Mouse (Mus musculus) A20 (cell line): ENCODE data around the gene Arhgap10.

Experiments
- DNase-seq: peaks from one replicate; pipeline ENCODE4 v3.0.0-alpha.2; 2011; ENCODE audit warnings: low read depth, low spot score

Arhgap10 gene

DNA sequence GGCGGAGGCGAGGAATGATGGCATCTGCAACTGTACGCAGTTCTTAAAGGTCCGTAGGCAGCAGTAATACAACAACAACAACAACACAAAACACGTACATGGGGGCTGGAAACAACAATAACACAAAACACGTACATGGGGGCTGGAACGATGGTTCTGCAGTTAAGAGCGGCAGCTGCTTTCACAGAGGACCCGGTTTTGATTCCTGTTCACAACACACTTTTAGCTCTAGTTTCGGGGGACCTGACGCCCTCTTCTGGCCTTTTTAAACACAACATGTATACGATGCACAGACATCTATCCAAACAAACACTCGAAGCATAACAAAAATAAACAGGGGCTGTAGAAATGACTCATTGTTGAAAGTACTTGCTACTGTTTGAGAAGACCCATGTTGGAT lies 110.9 kb downstream of the Arhgap10 start:
- DNase-seq: peak; percentile 35

DNA sequence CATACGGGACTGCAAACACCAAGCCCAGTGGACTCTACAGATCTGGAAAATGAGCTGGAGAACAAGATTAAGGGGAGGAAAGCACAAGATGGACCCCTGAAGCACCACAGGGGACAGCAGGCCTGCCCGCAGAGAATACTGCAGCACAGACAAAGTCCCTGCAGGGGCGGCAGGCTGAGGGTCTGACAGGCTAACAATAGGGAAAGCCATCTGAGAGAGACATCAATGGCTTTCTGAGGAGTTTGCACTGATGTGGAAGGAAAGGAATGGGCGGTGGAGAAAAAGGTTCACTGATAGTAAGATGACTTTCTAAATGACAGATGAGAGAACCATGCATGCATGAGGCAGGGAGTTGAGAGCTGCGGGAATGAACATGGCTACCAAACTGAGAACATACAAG lies 111.3 kb downstream of the Arhgap10 start:
- no peak for DNase-seq

DNA sequence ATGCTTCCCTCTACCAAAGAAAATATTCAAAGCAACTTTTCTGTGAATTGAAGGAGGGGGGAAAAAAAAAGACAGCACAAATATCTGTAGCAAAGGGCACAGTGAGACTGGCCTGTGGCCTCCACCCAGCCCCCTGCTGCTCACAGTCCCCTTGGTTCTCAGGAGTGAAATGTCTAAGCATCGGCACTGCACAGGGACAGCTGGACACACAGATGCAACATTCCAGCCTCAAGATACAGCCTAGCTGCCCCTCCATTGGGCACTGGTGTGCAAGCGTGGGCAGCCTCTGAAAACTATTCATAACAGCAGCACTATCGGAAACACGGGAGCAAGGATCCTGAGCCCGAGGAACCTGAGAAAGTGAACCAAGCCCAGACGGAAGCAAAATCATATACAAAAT lies 113.7 kb downstream of the Arhgap10 start:
- DNase-seq: no peak

DNA sequence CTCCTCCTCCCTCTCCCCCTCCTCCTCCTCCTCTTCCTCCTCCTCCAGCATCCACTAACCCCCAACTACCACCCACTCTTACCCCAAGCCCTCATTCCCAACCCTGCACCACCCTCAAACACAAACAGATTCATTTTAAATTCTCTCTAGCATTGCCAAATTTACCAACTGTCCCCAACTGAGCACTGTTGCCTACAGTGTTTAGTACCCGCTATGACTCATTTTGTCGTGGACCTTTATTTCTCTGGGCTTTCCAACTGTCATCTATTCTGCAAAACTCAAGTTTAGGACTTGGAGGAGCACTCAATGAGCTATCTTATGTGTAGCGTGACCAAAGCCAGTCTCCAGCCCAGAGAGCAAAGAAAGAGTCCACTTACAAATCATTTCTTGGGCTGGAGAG lies 115.8 kb downstream of the Arhgap10 start:
- DNase-seq: peak; percentile 38

DNA sequence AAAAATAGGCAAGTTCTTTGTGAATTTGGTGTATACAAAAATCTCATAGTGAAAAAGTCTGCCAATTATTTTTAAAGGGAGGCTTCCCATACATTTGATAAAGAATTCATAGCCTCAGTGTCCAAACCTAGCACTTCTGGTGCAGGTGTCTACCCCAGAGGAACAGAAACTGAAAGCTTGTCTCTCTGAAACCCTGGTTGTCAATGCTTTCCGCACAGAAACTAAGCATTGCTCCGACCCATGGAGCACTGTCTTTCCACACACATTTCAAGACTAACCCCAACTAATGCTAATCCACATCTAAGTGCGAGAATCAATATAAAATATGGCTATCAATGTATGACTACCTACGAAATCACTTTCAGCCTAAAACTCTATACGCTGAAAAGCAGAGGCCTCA lies 116.6 kb downstream of the Arhgap10 start:
- DNase-seq: peak; percentile 83

DNA sequence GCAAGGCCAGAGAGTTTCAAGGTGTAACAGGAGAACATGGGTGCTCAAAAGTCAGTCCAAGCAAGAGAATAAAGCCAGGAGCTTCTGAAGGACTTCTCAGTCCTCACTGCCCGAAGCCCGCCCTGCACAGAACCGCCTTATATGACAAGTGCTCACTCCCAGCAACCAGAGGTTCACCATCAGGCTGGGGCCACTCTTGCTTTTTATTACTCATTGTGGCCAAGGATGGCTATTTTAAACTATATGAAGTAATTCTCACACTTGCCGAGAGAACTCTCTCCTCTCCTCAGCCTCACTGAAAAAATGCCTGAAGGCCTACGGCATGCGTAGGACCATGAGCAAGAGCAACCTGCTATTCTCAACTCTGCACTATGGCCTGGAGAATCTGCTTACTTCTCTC lies 133.7 kb downstream of the Arhgap10 start:
- no peak for DNase-seq

DNA sequence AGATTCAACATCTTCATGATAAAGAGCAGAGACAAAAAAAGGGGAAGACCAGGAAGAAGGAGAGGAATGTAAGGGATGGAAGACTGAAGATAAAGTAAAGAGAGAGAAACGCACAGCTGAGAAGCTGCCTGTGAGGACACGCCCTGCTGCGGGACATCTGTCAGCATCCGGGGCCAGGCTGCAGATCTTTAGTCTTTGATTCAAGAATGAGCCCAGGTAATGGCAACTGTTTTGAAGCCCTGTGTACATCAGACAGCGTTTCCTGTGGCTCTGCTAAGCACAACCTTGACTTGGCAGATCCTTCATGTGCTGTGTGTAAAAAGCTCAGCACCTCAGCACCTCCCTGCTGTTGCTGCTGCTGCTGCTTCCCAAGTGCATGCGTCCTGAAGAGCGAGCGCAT lies 134.1 kb downstream of the Arhgap10 start:
- DNase-seq: no peak

DNA sequence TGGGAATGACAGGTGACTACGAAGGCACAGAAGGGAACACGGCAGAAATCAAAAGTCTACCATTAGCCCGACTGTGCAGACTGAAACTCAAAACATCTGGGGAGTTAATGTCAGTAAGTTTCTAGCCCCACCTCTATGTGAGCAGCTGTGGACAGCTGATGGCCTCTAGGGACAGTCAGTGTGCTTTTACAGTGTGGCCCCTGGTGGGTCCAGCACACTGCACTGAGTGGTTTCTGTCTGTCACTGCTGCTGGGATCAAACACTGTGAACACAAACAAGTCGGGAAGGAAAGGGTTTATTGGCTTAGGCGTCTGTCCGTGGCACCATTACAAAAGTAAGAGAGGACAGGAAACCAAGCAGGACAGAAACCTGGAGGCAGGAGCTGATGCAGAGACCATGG lies 136.9 kb downstream of the Arhgap10 start:
- no peak for DNase-seq

DNA sequence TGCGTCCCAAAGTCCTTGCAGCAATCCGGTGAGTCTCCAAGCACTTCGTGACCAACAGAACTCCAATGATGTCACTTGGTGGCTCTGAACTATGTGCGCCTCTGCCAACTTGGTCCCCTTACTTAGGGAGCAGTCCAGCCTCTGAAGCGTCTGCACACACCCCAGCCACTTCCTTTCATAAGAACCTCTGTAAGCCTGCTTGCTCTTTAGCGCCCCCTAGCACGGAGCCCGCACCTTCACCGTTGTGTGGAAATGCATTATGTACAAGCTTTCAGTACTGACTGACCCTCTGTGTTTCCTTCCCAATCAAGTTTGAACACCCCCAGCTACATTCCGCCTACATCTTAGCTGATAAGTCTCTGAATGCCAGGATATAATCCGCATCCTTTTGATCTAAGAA lies 138.5 kb downstream of the Arhgap10 start:
- DNase-seq: peak; percentile 76

DNA sequence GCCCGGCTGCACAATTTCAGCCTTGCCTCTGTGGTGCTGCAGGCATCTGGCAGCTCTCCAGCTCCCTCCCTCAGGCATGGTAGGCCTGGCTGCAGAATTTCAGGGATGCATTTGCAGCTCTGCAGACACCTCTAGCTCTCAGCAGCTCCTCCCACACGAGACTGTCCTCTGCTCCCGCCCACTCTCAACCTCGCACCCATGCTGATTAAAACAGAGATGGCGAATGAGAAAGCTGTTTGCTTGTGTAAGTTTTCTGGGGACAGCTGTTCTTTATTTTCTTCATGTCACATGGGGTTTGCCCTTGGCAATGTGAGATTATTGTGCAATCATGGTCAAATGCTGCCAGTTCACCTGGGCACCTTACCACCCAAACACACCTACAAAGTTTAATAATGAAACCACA lies 141.3 kb downstream of the Arhgap10 start:
- peak; percentile 38 for DNase-seq

DNA sequence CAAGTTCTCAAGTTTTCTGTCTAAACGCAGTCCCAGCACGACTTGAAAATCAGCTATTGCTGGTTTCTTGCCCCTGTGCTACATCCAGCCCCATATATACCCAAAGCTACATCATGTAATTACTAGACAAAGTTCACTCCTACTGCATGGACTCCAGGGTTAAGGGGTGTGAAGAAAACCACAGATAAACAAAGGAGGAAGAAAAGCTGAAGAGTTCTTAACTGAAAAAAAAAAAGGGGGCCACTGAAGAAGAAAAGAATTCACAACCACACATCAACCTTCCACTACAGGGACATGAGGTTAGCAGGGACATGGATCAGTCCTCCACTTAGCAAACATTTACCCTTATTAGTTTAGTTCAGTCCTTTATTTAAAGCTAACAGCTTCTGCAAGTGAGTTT lies 141.8 kb downstream of the Arhgap10 start:
- DNase-seq: no peak

DNA sequence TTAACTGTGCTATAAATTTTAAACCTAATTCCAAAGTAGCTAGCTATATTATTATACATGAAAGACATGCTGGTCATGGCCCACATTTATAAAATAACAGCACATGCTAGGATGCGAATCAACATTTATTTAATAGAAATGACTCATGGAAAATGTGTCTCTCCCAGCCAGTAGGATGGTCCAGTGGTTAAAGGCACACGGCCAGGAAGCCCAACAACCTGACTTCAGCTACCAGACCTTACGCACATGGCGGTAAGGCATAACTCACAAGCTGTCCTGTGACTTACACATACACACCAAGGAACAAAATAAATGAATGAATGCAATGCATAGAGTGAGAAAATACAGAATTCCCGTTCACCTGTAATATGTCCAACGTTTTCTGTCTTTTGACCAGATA lies 146.7 kb downstream of the Arhgap10 start:
- no peak for DNase-seq

DNA sequence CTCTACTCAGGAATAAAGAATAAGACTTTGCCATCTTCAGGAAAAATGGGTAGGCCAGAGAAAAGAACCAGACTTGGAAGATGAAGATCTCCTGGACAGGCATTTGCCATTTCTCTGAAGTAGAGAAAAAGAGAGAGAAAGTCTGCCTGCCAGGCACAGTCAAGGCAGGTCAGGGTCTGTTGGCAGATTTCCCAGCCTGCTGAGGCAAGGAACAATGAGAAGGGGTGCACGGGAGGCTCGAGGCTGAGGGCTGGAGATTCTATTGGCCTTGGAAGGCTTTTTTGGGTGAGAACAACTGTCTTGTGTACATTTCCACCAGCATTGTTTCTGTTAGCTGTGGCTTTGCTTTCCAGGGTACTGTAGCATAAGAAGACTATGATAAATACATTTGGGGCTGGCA lies 147.4 kb downstream of the Arhgap10 start:
- no peak for DNase-seq

DNA sequence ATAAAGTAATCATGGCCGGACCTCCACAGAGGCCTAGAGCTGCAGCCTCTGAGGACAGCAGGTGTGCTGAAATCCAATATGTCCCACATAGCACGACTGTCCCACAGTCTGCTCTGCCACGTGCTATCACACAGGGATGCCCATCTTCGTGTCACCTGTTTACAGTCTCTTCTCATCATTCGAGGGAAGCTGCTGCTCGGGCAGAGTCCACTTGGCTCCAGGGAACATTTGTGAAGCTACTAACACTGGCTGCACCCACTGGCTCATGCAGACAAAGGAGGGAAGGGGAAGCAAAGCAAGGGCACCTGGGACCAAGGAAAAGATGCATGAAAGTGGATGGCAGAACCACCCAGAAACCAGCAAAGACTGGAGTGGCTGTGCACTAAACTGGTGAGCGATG lies 148.1 kb downstream of the Arhgap10 start:
- no peak for DNase-seq

DNA sequence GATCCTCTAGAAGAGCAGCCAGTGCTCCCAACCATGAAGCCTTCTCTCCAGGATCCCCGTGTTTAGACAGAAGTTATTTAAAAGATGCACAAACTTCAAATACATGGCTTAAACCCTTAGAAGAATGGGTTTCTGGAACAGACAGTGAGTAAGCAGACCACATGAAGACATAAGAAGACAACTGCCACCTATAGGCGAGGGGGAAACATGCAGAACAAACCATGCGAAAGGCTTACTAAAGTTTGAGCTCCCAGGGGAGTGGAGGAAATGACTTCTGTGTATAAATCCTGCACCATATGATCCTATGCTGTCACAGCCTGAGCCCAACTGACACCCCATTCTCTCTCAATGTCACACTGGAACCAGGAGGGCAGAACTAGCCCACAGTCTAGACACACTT lies 150.7 kb downstream of the Arhgap10 start:
- DNase-seq: peak; percentile 36

DNA sequence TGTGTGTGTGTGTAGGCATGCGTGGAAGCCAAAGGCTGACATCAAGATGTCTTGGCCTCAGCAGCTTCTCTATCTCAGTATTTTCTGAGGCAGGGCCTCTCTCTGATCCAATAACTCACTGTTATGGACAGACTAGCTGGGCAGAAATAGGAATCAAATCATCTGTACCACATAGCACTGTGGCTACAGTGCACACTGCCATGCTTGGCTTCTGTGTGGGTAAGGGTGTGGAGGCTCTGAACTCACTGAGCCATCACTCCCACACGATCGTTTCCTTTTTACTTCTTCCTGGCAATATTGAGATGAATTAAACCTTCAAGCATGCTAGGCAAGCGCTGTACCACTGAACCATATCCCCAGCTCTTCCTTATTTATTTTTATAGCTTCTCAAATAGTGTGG lies 151.3 kb downstream of the Arhgap10 start:
- DNase-seq: no peak

DNA sequence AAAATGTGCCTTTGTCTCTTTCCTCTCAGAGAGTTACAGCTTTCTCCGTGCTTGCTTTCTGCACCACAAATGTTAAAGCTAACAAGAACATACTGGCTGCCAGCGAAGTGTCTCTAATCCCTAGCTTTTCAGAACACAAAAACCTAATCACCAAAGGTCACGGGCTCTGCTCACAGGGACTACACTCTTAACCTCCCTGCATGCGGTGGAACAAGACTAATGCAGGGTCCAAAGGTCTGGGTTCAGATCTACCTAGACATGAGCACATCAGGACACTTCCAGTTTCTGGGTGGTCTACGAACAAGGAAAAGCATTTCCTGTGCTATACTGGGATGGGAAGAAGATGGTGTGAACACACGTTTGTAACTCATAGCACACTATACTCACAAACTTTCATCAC lies 151.8 kb downstream of the Arhgap10 start:
- DNase-seq: no peak

DNA sequence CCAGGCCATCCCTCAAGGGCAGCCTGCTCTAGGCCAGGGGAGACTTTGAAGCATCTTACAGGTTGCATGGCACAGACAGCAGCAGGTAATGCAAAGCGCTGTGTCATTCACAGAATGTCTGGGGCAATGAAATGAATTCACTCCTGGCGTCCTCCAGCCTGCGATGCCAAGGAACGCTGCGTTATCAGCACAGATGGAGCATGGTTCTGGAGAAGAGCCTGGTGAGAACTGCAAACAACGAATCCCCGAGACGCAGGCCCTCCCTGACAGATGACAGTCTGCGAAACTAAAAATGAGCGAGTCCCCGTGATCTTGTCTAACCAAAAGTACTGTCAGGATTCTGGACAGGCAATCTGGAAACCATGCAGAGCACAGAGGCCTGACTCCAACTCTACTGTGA lies 153.3 kb downstream of the Arhgap10 start:
- DNase-seq: no peak

DNA sequence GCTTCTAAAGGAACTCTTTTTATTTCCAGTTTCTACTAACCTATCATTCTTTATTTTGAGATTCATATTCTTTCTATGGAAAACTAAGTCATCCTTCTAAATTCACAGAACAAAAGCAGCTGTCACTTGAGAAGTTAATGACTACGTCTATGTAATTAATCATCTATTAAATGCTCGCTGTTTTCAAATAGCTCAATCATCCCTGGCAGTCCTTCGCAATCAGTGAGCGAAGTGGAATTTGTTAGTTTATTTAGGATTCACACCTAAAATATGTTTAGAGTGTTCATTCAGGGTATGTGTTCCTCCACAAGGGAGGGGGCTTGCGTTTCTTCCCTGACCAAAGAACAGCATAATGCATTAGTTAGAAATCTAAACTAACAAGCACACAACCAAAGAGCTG lies 156.9 kb downstream of the Arhgap10 start:
- no peak for DNase-seq

DNA sequence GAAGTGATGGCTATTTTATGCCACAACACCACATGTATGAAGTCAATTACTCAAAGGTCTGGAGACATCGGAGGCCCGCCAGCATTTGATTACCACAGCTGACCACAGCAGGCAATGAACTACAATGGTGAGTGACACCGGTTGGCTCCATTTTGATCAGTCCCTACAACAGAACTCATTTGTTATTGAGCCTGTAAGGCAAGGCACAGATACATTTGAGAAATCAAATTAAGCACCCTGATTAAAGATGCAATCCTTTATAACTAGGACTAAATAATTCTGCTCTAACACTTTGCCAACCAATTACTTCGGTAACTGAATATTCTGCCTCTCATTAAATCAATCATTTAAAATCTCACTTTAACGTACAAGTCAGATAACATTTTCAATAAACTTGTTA lies 157.3 kb downstream of the Arhgap10 start:
- no peak for DNase-seq

DNA sequence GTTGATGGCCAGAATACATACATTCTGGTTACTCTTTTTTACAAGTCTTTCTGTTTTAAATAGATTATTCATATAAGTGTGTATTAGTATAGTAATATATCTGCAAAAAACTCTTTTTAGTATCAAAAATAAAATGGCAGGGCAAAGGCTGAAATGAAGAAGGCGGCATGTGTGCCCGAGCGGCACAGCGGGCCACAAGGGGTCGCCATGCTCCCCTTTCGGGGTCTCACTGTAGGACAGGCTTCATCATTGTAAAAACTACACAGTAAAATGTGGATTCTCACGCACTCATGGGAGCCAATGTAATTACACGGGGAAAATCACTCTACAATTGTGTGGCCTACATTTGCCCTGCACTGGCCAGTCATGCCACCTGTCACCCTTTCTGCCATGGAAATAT lies 160.6 kb downstream of the Arhgap10 start:
- peak; percentile 23 for DNase-seq

DNA sequence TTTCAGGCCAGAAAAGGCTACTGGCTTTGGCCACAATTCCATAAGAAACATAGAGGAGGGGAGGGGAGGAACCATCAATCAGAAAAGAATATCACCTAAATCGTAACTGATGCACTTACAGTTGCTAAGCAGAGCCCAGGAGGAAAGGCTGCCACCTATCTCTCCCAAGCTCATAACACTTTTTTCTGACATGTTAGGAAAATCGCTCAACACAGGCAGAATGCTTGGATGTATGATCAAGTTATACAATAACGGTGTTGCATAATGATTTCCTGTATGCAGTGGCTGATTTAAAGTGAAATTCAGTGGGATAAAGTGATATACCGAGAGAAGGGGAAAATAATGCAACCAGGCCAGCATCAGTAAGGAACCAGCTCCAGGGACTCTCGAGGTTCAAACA lies 162.4 kb downstream of the Arhgap10 start:
- DNase-seq: no peak

DNA sequence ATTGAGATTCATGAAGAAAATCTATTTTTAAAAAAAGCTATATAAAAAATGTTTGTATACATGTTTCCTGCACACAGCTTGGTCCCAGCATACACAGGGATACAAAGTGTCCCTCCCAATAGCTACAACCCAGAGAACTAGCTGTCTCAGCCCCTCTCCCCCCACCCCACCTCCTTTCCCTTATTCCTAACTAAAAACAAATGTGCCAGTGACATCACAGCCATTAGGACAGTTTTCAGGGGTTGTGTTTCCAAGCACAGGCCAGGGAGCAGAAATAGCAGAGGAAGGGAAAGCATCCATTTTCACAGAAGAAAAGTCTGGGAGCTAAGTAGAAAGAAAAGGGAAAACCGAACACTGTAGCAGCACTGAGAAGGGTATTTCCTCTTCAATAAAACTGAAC lies 163.6 kb downstream of the Arhgap10 start:
- no peak for DNase-seq

DNA sequence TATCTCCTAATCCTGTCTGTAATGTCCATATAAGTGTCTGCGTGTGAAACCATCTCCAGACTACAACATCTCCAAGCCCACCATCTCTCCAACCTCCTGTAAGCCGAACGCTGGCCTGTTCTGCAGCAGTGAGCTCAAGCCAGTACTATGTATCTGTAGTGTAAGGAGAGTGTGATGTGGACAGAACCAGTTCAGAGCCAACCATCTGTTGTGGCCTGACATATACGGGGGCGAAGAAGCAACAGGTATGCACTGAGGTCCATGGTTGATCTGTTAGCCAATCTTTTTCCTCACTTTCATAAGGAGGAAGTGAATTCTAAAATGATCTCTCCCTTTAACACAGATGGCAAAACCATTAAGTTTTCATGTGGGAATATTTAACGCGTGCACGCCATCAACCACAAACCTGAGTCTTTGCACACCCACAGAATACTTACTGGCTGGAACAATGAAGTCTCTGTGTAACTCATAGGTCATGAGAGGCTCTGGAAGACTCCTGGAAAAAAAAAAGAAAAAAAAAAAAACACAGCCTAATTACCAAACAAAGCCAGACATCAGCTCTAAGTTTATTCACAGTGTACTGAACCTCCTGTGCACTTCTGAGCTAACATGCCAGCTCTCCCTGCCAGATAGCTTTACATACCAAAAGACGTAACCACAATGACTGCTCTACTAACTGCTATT lies 166.4 kb downstream of the Arhgap10 start:
- DNase-seq: no peak
